Mouse (Mus musculus) spleen, adult 2 months (tissue): ENCODE results near the gene Pomc.

Experiments used
- CTCF ChIP-seq: fragments of 200-500 bp; IDR thresholded peaks from 2 replicates; pipeline ENCODE4 v1.5.1; 2011; ENCODE audit warnings: mild to moderate bottlenecking, inconsistent platforms; ENCODE audit not compliant: insufficient read depth, insufficient read length, insufficient replicate concordance; ENCODE audit errors: extremely low read depth
- POLR2A ChIP-seq: fragments of 200-500 bp; IDR thresholded peaks from 2 replicates; pipeline ENCODE4 v1.6.1; 2011; ENCODE audit warnings: low read depth, low read length, inconsistent platforms

DNA sequence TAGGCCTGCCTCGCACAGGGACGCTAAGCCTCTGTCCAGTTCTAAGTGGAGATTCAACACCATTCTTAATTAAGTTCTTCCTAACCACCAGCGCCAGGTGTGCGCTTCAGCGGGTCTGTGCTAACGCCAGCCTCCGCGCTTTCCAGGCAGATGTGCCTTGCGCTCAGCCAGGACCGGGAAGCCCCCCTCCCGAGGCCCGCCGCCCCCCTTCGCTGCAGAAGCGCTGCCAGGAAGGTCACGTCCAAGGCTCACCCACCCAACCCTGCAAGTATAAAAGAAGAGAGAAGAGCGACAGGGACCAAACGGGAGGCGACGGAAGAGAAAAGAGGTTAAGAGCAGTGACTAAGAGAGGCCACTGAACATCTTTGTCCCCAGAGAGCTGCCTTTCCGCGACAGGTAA, at the start of gene Pomc:
- TF ChIP-seq CTCF (no peak), POLR2A (no peak)
